Mouse (Mus musculus) ovary, postnatal 36 days (tissue): Measurements from ENCODE around the gene 1700001K19Rik.
"Not testable (repeated sequence)": the region's sequence is repeated elsewhere in the genome, so short reads cannot be mapped to it uniquely, and the experiment has no call there.

ENCODE experiments used
- DNase-seq: peaks from one replicate; pipeline ENCODE4 v3.0.0; 2022; ENCODE audit warnings: low spot score, mixed read lengths

The 1700001K19Rik gene

GRCm38 (mm10) chr12:110682561-110683299 is at the start of gene 1700001K19Rik:
1700001K19Rik (minus strand) TSS chr12:110682619.
- DNase-seq = no peak

GRCm38 (mm10) chr12:110726428-110726827 is 44.0 kb upstream of the 1700001K19Rik start:
- DNase-seq = no peak

GRCm38 (mm10) chr12:110725489-110725888 is 43.1 kb upstream of the 1700001K19Rik start:
- DNase-seq = no peak

GRCm38 (mm10) chr12:110725051-110725450 is 42.6 kb upstream of the 1700001K19Rik start:
- DNase-seq = no peak

GRCm38 (mm10) chr12:110716004-110716403 is 33.6 kb upstream of the 1700001K19Rik start:
- no peak for DNase-seq

- DNase-seq = no peak
These were observed 31.8 kb upstream of the 1700001K19Rik start for GRCm38 (mm10) chr12:110714215-110714614.

GRCm38 (mm10) chr12:110713784-110714183 is 31.4 kb upstream of the 1700001K19Rik start:
- DNase-seq = no peak

- DNase-seq = no peak
These were observed 28.9 kb upstream of the 1700001K19Rik start for GRCm38 (mm10) chr12:110711270-110711669.

- DNase-seq = no peak
These were observed 25.0 kb upstream of the 1700001K19Rik start for GRCm38 (mm10) chr12:110707451-110707850.

- peak; percentile 55 for DNase-seq
These were observed 24.2 kb upstream of the 1700001K19Rik start for GRCm38 (mm10) chr12:110706337-110707231.

- not testable (repeated sequence) for DNase-seq
These were observed 23.0 kb upstream of the 1700001K19Rik start for GRCm38 (mm10) chr12:110705419-110705818.

GRCm38 (mm10) chr12:110703682-110704081 is 21.3 kb upstream of the 1700001K19Rik start:
- no peak for DNase-seq

- peak; percentile 82 for DNase-seq
These were observed 20.6 kb upstream of the 1700001K19Rik start for GRCm38 (mm10) chr12:110703008-110703471.

- DNase-seq = no peak
These were observed 20.1 kb upstream of the 1700001K19Rik start, which contains the start of gene Hsp90aa1 for GRCm38 (mm10) chr12:110702556-110702955. Hsp90aa1 (minus strand) TSS chr12:110702728.

GRCm38 (mm10) chr12:110701363-110701762 is 18.9 kb upstream of the 1700001K19Rik start:
- DNase-seq = not testable (repeated sequence)

GRCm38 (mm10) chr12:110700730-110701129 is 18.3 kb upstream of the 1700001K19Rik start:
- DNase-seq = no peak

GRCm38 (mm10) chr12:110699171-110699547 is 16.7 kb upstream of the 1700001K19Rik start:
- no peak for DNase-seq

- no peak for DNase-seq
These were observed 16.2 kb upstream of the 1700001K19Rik start for GRCm38 (mm10) chr12:110698523-110699170.

- no peak for DNase-seq
These were observed 15.7 kb upstream of the 1700001K19Rik start for GRCm38 (mm10) chr12:110698080-110698479.

GRCm38 (mm10) chr12:110697457-110697856 is 15.0 kb upstream of the 1700001K19Rik start:
- DNase-seq = no peak

- DNase-seq = no peak
These were observed 14.6 kb upstream of the 1700001K19Rik start for GRCm38 (mm10) chr12:110696975-110697400.
